Mouse (Mus musculus): ENCODE measurements around the gene Zfp317.
"Not testable (repeated sequence)": the region's sequence is repeated elsewhere in the genome, so short reads cannot be mapped to it uniquely, and the experiment has no call there.

The Zfp317 gene

GRCm38 (mm10) chr9:19621843-19622822 lies at the start of gene Zfp317:
Gene Zfp317, plus strand, starts transcription at chr9:19622102.
- DNase-seq: peak; percentile 86 to 98

- DNase-seq: no peak
Measured at GRCm38 (mm10) chr9:19582317-19582716, 39.6 kb upstream of the Zfp317 start, which contains the start of gene Olfr855. Gene Olfr855, plus strand, starts transcription at chr9:19582617.

- no peak for DNase-seq
Measured at GRCm38 (mm10) chr9:19621297-19621696, 605 bp upstream of the Zfp317 start.

- DNase-seq: no peak
Measured at GRCm38 (mm10) chr9:19629574-19629973, 7.7 kb downstream of the Zfp317 start.

- no peak for DNase-seq
Measured at GRCm38 (mm10) chr9:19645193-19645592, 23.3 kb downstream of the Zfp317 start.

- DNase-seq: peak in 1 of 2 experiments; percentile 31
Measured at GRCm38 (mm10) chr9:19690281-19690680, 68.4 kb downstream of the Zfp317 start.

- peak in 1 of 2 experiments; percentile 23 for DNase-seq
Measured at GRCm38 (mm10) chr9:19691426-19691825, 69.5 kb downstream of the Zfp317 start.

GRCm38 (mm10) chr9:19692430-19692829 lies 70.5 kb downstream of the Zfp317 start:
- DNase-seq: no peak

- not testable (repeated sequence) for DNase-seq
Measured at GRCm38 (mm10) chr9:19694285-19694684, 72.4 kb downstream of the Zfp317 start.

GRCm38 (mm10) chr9:19694898-19695379 lies 73.0 kb downstream of the Zfp317 start:
- not testable (repeated sequence) for DNase-seq

All from kidney, postnatal 36 days (tissue).